Mouse (Mus musculus) neural tube, postnatal 0 days (tissue): Measurements from ENCODE around the gene Knstrn. TPM values are rescaled to one million over a fixed set of nuclear protein-coding genes. Genes with fewer than 3 reads are reported as not detected.

Experiments
- polyA plus RNA-seq: library from polyadenylated mRNA; unstranded; fragments of >200 nt; fragmentation: Nextera tagmentation; extraction: Ambion mirVana; gene quantifications from 2 replicates; pipeline ENCODE4 v1.2.1, GENCODE M21; 2015

Gene Knstrn
- polyA plus RNA-seq: 7.9 and 9.6 TPM in 2 replicates

GRCm38 (mm10) chr2:118813981-118814836, at the start of gene Knstrn:
Gene Knstrn (plus strand): TSS chr2:118814003.

GRCm38 (mm10) chr2:118772158-118772874, 41.5 kb upstream of the Knstrn start, which contains the start of gene Phgr1:
Gene Phgr1 (plus strand): TSS chr2:118772769.

GRCm38 (mm10) chr2:118779504-118780480, 34.0 kb upstream of the Knstrn start, which contains the start of gene Disp2:
Gene Disp2 (plus strand): TSS chr2:118779719.

GRCm38 (mm10) chr2:118861454-118862339, 47.9 kb downstream of the Knstrn start, which contains the start of gene Ivd:
Gene Ivd (plus strand): TSS chr2:118861954.

GRCm38 (mm10) chr2:118899981-118900825, 86.4 kb downstream of the Knstrn start, which contains the start of gene Bahd1:
Gene Bahd1 (plus strand): TSS chr2:118900377.

Other genes starting within 250 kb of the Knstrn start
- 3.6 and 4.9 TPM in 2 replicates for gene Bub1b, start 215.8 kb upstream of the Knstrn start, polyA plus RNA-seq
- 42.7 and 53.9 TPM in 2 replicates for gene Pak6, start 150.7 kb upstream of the Knstrn start, polyA plus RNA-seq
- not detected in 2 replicates for gene Ankrd63, start 110.0 kb upstream of the Knstrn start, polyA plus RNA-seq
- gene Plcb2, start 85.6 kb upstream of the Knstrn start, polyA plus RNA-seq: 0.79 and 0.81 TPM in 2 replicates
- gene Inafm2, start 68.2 kb upstream of the Knstrn start, polyA plus RNA-seq: 19.2 and 20.5 TPM in 2 replicates
- 0.88 and 0.92 TPM in 2 replicates for gene Ccdc9b, start 51.3 kb upstream of the Knstrn start, polyA plus RNA-seq
- gene Phgr1, start 41.2 kb upstream of the Knstrn start, polyA plus RNA-seq: not detected in 2 replicates
- 83.1 and 84.1 TPM in 2 replicates for gene Disp2, start 34.3 kb upstream of the Knstrn start, polyA plus RNA-seq
- 63.3 and 69.3 TPM in 2 replicates for gene Ivd, start 48.0 kb downstream of the Knstrn start, polyA plus RNA-seq
- 6.7 and 6.8 TPM in 2 replicates for gene Bahd1, start 86.4 kb downstream of the Knstrn start, polyA plus RNA-seq
- 5.2 and 6.4 TPM in 2 replicates for gene Chst14, start 112.5 kb downstream of the Knstrn start, polyA plus RNA-seq
- 46.5 and 49.0 TPM in 2 replicates for gene Ccdc32, start 215.4 kb downstream of the Knstrn start, polyA plus RNA-seq
- gene Rpusd2, start 220.8 kb downstream of the Knstrn start, polyA plus RNA-seq: 3.4 and 4.1 TPM in 2 replicates
- 3.9 and 4.6 TPM in 2 replicates for gene Knl1, start 233.1 kb downstream of the Knstrn start, polyA plus RNA-seq